Mouse (Mus musculus): Measurements from ENCODE around the gene Tlr6. TPM values are rescaled to one million over a fixed set of nuclear protein-coding genes. Genes with fewer than 3 reads are reported as not detected.

Gene Tlr6
- polyA plus RNA-seq, 2 experiments, result 1.5 to 1.7 TPM

GRCm38 (mm10) chr5:64995408-64995807 lies 35.5 kb upstream of the Tlr6 start:
- H3K36me3 ChIP-seq (ENCODE audit: control insufficient read depth, insufficient read depth, low read length), result peaks cover 46% of the 10 kb centered on the region
- H3K27me3 ChIP-seq (ENCODE audit: control insufficient read depth, insufficient read depth, low read length), result no peaks in the 10 kb centered on the region
- TF ChIP-seq POLR2A (IDR thresholded peaks at IDR 0.05; ENCODE audit: borderline replicate concordance, extremely low read depth, insufficient read depth, insufficient read length), result no peak
- no peak overlapping the region for H3K4me2 ChIP-seq (replicated peaks; ENCODE audit: low read depth, low read length, severe bottlenecking)
- DNase-seq (ENCODE audit: low spot score), result no peak
- H3K4me3 ChIP-seq (replicated peaks; ENCODE audit: low read length), result no peak overlapping the region
- 98% methylated on average over 2 of the region's 2 CpGs for WGBS
- H3K27ac ChIP-seq (replicated peaks; ENCODE audit: low read depth, low read length), result no peak overlapping the region
- H3K9me3 ChIP-seq (ENCODE audit: control insufficient read depth, low read length), result no peaks in the 10 kb centered on the region
- H3K9ac ChIP-seq (ENCODE audit: low read depth, low read length, severe bottlenecking), result no peak overlapping the region
- ATAC-seq (ENCODE audit: low FRiP score, low read depth), result no peak
- H3K4me1 ChIP-seq (ENCODE audit: control insufficient read depth, insufficient read depth, low read length), result no peaks in the 10 kb centered on the region

- no peak overlapping the region for H3K27ac ChIP-seq (replicated peaks; ENCODE audit: low read depth, low read length)
- no peak overlapping the region for H3K4me2 ChIP-seq (replicated peaks; ENCODE audit: low read depth, low read length, severe bottlenecking)
- peaks cover 36% of the 10 kb centered on the region for H3K36me3 ChIP-seq (ENCODE audit: control insufficient read depth, insufficient read depth, low read length)
- no peak overlapping the region for H3K4me3 ChIP-seq (replicated peaks; ENCODE audit: low read length)
- TF ChIP-seq POLR2A (IDR thresholded peaks at IDR 0.05; ENCODE audit: borderline replicate concordance, extremely low read depth, insufficient read depth, insufficient read length), result no peak
- ATAC-seq (ENCODE audit: low FRiP score, low read depth) (no peak), DNase-seq (ENCODE audit: low spot score) (no peak)
- H3K27me3 ChIP-seq (ENCODE audit: control insufficient read depth, insufficient read depth, low read length), result no peaks in the 10 kb centered on the region
- H3K4me1 ChIP-seq (ENCODE audit: control insufficient read depth, insufficient read depth, low read length), result no peaks in the 10 kb centered on the region
- WGBS, result 67% methylated on average over 8 of the region's 8 CpGs
- no peak overlapping the region for H3K9ac ChIP-seq (ENCODE audit: low read depth, low read length, severe bottlenecking)
- no peaks in the 10 kb centered on the region for H3K9me3 ChIP-seq (ENCODE audit: control insufficient read depth, low read length)
Measured at GRCm38 (mm10) chr5:64992540-64992939, 32.6 kb upstream of the Tlr6 start.

- no peak overlapping the region for H3K27ac ChIP-seq (replicated peaks; ENCODE audit: low read depth, low read length)
- ATAC-seq (ENCODE audit: low FRiP score, low read depth) (no peak), DNase-seq (ENCODE audit: low spot score) (no peak)
- no peak overlapping the region for H3K4me2 ChIP-seq (replicated peaks; ENCODE audit: low read depth, low read length, severe bottlenecking)
- H3K4me1 ChIP-seq (ENCODE audit: control insufficient read depth, insufficient read depth, low read length), result no peaks in the 10 kb centered on the region
- H3K4me3 ChIP-seq (replicated peaks; ENCODE audit: low read length), result no peak overlapping the region
- WGBS, result 97% methylated on average over 1 of the region's 1 CpGs
- no peak for TF ChIP-seq POLR2A (IDR thresholded peaks at IDR 0.05; ENCODE audit: borderline replicate concordance, extremely low read depth, insufficient read depth, insufficient read length)
- H3K9me3 ChIP-seq (ENCODE audit: control insufficient read depth, low read length), result no peaks in the 10 kb centered on the region
- peaks cover 34% of the 10 kb centered on the region for H3K36me3 ChIP-seq (ENCODE audit: control insufficient read depth, insufficient read depth, low read length)
- no peak overlapping the region for H3K9ac ChIP-seq (ENCODE audit: low read depth, low read length, severe bottlenecking)
- no peaks in the 10 kb centered on the region for H3K27me3 ChIP-seq (ENCODE audit: control insufficient read depth, insufficient read depth, low read length)
Measured at GRCm38 (mm10) chr5:64989940-64990339, 30.0 kb upstream of the Tlr6 start.

DNA sequence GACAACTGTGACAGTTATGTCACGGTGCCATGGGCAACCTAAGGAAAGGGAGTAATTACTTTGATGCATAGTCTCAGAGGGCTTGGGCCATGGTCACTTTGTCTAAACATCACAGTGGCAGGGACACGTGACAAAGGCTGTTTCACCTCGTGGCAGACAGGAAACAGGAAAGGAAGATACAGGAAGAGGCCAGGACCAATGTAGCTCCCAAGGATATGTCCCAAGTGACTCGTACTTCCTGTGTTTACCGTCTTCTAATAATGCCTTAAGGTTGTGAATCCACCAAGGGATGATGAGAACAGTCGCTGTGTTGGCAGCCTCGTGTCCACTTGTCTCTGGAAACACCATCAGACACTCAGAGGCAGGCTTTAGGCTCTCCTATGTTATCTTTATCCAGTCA lies 26.1 kb upstream of the Tlr6 start:
- H3K27ac ChIP-seq (replicated peaks; ENCODE audit: low read depth, low read length), result no peak overlapping the region
- no peak overlapping the region for H3K4me3 ChIP-seq (replicated peaks; ENCODE audit: low read length)
- H3K27me3 ChIP-seq (ENCODE audit: control insufficient read depth, insufficient read depth, low read length), result no peaks in the 10 kb centered on the region
- 76% methylated on average over 7 of the region's 7 CpGs for WGBS
- no peak overlapping the region for H3K9ac ChIP-seq (ENCODE audit: low read depth, low read length, severe bottlenecking)
- H3K4me2 ChIP-seq (replicated peaks; ENCODE audit: low read depth, low read length, severe bottlenecking), result no peak overlapping the region
- no peaks in the 10 kb centered on the region for H3K9me3 ChIP-seq (ENCODE audit: control insufficient read depth, low read length)
- H3K36me3 ChIP-seq (ENCODE audit: control insufficient read depth, insufficient read depth, low read length), result peaks cover 57% of the 10 kb centered on the region
- DNase-seq (ENCODE audit: low spot score), result no peak
- H3K4me1 ChIP-seq (ENCODE audit: control insufficient read depth, insufficient read depth, low read length), result no peaks in the 10 kb centered on the region
- TF ChIP-seq POLR2A (IDR thresholded peaks at IDR 0.05; ENCODE audit: borderline replicate concordance, extremely low read depth, insufficient read depth, insufficient read length), result no peak
- no peak for ATAC-seq (ENCODE audit: low FRiP score, low read depth)

DNA sequence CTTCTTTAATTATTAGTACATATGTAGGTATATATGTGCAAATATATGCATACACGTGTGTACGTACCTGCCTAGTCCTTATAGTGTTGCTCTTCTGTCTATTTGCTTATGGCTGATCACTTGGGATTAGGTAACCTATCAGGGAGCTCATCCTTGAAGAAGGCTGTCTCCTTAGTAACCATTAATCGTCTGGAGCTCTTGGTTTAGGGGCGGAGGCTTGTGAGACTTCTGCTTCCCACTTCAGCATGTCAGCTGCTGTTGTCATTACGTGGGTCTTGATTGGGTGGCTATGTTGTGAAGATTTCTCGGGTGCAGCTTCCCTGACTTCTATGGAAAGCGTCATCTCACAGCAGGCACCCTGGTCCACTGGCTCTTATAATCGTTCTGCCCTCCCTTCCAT lies 17.2 kb upstream of the Tlr6 start:
- DNase-seq (ENCODE audit: low spot score) (no peak), ATAC-seq (ENCODE audit: low FRiP score, low read depth) (no peak)
- Histone ChIP-seq H3K36me3 (ENCODE audit: control insufficient read depth, insufficient read depth, low read length) (peaks cover 31% of the 10 kb centered on the region), H3K9ac (ENCODE audit: low read depth, low read length, severe bottlenecking) (no peak overlapping the region), H3K4me3 (replicated peaks; ENCODE audit: low read length) (no peak overlapping the region), H3K27ac (replicated peaks; ENCODE audit: low read depth, low read length) (no peak overlapping the region), H3K27me3 (ENCODE audit: control insufficient read depth, insufficient read depth, low read length) (no peaks in the 10 kb centered on the region), H3K9me3 (ENCODE audit: control insufficient read depth, low read length) (no peaks in the 10 kb centered on the region), H3K4me2 (replicated peaks; ENCODE audit: low read depth, low read length, severe bottlenecking) (no peak overlapping the region), H3K4me1 (ENCODE audit: control insufficient read depth, insufficient read depth, low read length) (no peaks in the 10 kb centered on the region)
- TF ChIP-seq POLR2A (IDR thresholded peaks at IDR 0.05; ENCODE audit: borderline replicate concordance, extremely low read depth, insufficient read depth, insufficient read length), result no peak
- WGBS, result 77% methylated on average over 8 of the region's 8 CpGs

DNA sequence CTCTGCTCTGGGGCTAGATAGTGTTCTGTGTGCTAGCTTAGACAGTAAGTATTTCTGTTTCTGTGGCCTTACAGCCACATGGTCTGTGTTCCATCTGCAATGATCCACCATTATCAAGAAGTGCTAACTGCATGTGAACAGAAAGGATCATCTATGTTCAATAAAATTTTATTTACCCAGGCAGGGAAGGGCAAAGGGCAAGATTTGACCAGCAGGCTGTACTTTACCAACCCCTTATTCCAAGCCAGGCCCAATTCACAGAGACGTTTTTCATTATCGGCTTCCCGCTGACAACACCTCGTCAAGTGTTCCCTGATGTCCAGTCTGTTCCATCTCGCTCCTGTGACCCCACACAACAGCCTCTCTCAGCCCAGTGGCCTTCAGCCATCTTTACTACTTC lies 15.2 kb upstream of the Tlr6 start:
- H3K9ac ChIP-seq (ENCODE audit: low read depth, low read length, severe bottlenecking), result no peak overlapping the region
- no peak overlapping the region for H3K4me3 ChIP-seq (replicated peaks; ENCODE audit: low read length)
- no peak overlapping the region for H3K27ac ChIP-seq (replicated peaks; ENCODE audit: low read depth, low read length)
- 0 out of 2 replicates have a peak, but pooled peaks cover 6% of the 10 kb centered on the region for H3K4me1 ChIP-seq (ENCODE audit: control insufficient read depth, insufficient read depth, low read length)
- ATAC-seq (ENCODE audit: low FRiP score, low read depth), result no peak
- no peak overlapping the region for H3K4me2 ChIP-seq (replicated peaks; ENCODE audit: low read depth, low read length, severe bottlenecking)
- H3K36me3 ChIP-seq (ENCODE audit: control insufficient read depth, insufficient read depth, low read length), result peaks cover 11% of the 10 kb centered on the region
- H3K9me3 ChIP-seq (ENCODE audit: control insufficient read depth, low read length), result no peaks in the 10 kb centered on the region
- WGBS, result 54% methylated on average over 5 of the region's 5 CpGs
- no peaks in the 10 kb centered on the region for H3K27me3 ChIP-seq (ENCODE audit: control insufficient read depth, insufficient read depth, low read length)
- DNase-seq (ENCODE audit: low spot score), result no peak
- no peak for TF ChIP-seq POLR2A (IDR thresholded peaks at IDR 0.05; ENCODE audit: borderline replicate concordance, extremely low read depth, insufficient read depth, insufficient read length)

Data from limb, embryonic 14.5 days (tissue).